Mouse (Mus musculus) small intestine, adult 2 months (tissue): ENCODE measurements around the gene Atf3.
A peak's percentile ranks its signal among the peaks of the same experiment; 100 is the strongest.

Source experiments
- CTCF ChIP-seq: fragments of 200-500 bp; IDR thresholded peaks from 2 replicates; pipeline ENCODE4 v1.5.1; 2012; ENCODE audit warnings: low read depth, mild to moderate bottlenecking, control low read depth, inconsistent platforms, low read length, moderate library complexity, mixed read lengths; ENCODE audit not compliant: insufficient replicate concordance, insufficient read length; ENCODE audit errors: extremely low read depth
- POLR2A ChIP-seq: fragments of 200-500 bp; IDR thresholded peaks from 2 replicates; pipeline ENCODE4 v1.6.1; 2012; ENCODE audit warnings: low read depth, mild to moderate bottlenecking, control low read depth, inconsistent platforms, low read length, moderate library complexity

DNA sequence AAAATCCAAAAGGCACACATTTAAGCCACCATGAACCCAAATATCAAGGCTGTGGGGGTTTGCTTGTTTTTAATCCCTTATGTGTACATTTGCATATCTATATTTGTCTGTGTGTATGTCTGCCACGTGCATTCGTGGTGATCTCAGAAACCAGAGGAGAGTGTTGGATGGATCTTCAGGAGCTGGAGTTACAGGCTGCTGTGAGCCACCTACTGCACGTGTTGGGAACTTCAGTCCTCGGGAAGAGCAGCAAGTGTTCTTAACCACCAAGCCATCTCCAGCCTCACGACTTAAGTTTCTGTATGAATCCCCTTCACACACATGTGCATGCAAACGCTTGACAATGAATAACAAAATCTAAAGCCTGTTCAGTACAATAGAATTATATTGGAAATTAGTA is 45.4 kb downstream of the Atf3 start:
- TF ChIP-seq POLR2A: no peak
- peak; percentile 45; the same call in 1 of the 2 replicates for TF ChIP-seq CTCF
